Mouse (Mus musculus) myocyte (in vitro differentiated cells): Measurements from ENCODE around the gene Eif2b1. TPM values are rescaled to one million over a fixed set of nuclear protein-coding genes. Genes with fewer than 3 reads are reported as not detected.
"Not testable (repeated sequence)": the region's sequence is repeated elsewhere in the genome, so short reads cannot be mapped to it uniquely, and the experiment has no call there.

Source experiments
- H3K27me3 ChIP-seq: one replicate; pipeline ENCODE4 v1.6.1; 2011; ENCODE audit not compliant: control insufficient read depth, insufficient read depth, insufficient read length
- H3K36me3 ChIP-seq: one replicate; pipeline ENCODE4 v1.6.1; 2011; ENCODE audit not compliant: control insufficient read depth, insufficient read depth
- H3K4me2 ChIP-seq: one replicate; pipeline ENCODE4 v1.6.1; 2011; ENCODE audit warnings: low read depth, control low read depth
- H3K4me3 ChIP-seq: one replicate; pipeline ENCODE4 v1.5.1; 2011; ENCODE audit warnings: mild to moderate bottlenecking, control low read depth, moderate library complexity
- H3K79me2 ChIP-seq: one replicate; pipeline ENCODE4 v1.6.1; 2011; ENCODE audit not compliant: control insufficient read depth, insufficient read depth
- H3ac ChIP-seq: one replicate; pipeline ENCODE4 v1.6.1; 2011; ENCODE audit not compliant: control insufficient read depth, insufficient read length
- CEBPB ChIP-seq: IDR thresholded peaks from 2 replicates; pipeline ENCODE4 v1.6.1; 2011; ENCODE audit warnings: mild to moderate bottlenecking, moderate library complexity; ENCODE audit not compliant: poor library complexity, insufficient read depth, severe bottlenecking
- E2F4 ChIP-seq: IDR thresholded peaks from one replicate; pipeline ENCODE4 v1.6.1; 2011; ENCODE audit warnings: mild to moderate bottlenecking, control low read depth, moderate library complexity; ENCODE audit not compliant: insufficient read depth
- MAX ChIP-seq: IDR thresholded peaks from one replicate; pipeline ENCODE4 v1.6.1; 2011; ENCODE audit warnings: low read depth, mild to moderate bottlenecking, control low read depth
- MYOD1 ChIP-seq, 3 experiments: IDR thresholded peaks; one replicate each; pipeline ENCODE4 v1.6.1; 2011; ENCODE audit warnings: control low read depth in 2 of 3, low read depth in 2 of 3, mild to moderate bottlenecking in 2 of 3, moderate library complexity in 1 of 3; ENCODE audit not compliant: insufficient read length in 2 of 3, control insufficient read depth in 1 of 3
- MYOG ChIP-seq, 3 experiments: IDR thresholded peaks; one replicate each; pipeline ENCODE4 v1.6.1; 2011; ENCODE audit warnings: control low read depth in 2 of 3, low read depth in 2 of 3, mild to moderate bottlenecking in 2 of 3; ENCODE audit not compliant: insufficient read length in 2 of 3, control insufficient read depth in 1 of 3, insufficient read depth in 1 of 3
- POLR2A ChIP-seq: IDR thresholded peaks from one replicate; pipeline ENCODE4 v1.6.1; 2011; ENCODE audit warnings: low read depth, mild to moderate bottlenecking, control low read depth, moderate library complexity; ENCODE audit not compliant: insufficient read length
- REST ChIP-seq: IDR thresholded peaks from one replicate; pipeline ENCODE4 v1.6.1; 2011; ENCODE audit warnings: mild to moderate bottlenecking, control low read depth, moderate library complexity; ENCODE audit not compliant: insufficient read depth, insufficient read length
- SRF ChIP-seq: IDR thresholded peaks from one replicate; pipeline ENCODE4 v1.6.1; 2011; ENCODE audit warnings: low read depth; ENCODE audit not compliant: control insufficient read depth, insufficient read length
- TCF12 ChIP-seq: IDR thresholded peaks from one replicate; pipeline ENCODE4 v1.6.1; 2011; ENCODE audit warnings: mild to moderate bottlenecking, control low read depth; ENCODE audit not compliant: poor library complexity, insufficient read depth, severe bottlenecking
- USF1 ChIP-seq: IDR thresholded peaks from one replicate; pipeline ENCODE4 v1.6.1; 2011; ENCODE audit warnings: low read depth, mild to moderate bottlenecking, control low read depth, moderate library complexity
- polyA plus RNA-seq: library from polyadenylated mRNA; unstranded; fragments of >200 nt; fragmentation: generic; extraction: Trizol; gene quantifications from one replicate; pipeline ENCODE4 v1.2.1, GENCODE M21; 2012; ENCODE audit warnings: missing spikeins

Gene Eif2b1
- polyA plus RNA-seq, 1 experiment, result 37.6 TPM

DNA sequence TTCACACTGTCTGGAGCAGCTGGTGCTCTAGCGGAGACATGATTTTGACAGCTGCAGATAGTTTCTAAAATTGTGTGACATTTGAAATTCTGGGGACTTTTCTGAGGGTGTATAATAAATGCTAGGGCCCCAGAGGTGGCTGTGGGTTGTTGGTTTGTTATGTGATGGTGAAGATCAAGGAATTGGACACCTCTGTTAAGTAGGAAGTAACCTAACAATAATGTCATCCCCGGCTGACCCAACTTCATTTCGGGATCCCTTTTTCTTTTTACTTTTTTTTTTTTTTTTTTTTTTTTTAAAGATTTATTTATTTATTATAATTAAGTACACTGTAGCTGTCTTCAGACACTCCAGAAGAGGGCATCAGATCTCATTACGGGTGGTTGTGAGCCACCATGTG lies 28.2 kb downstream of the Eif2b1 start:
- H3K79me2 ChIP-seq, result peaks cover 13% of the 10 kb centered on the region
- H3ac ChIP-seq, result not testable (repeated sequence)

DNA sequence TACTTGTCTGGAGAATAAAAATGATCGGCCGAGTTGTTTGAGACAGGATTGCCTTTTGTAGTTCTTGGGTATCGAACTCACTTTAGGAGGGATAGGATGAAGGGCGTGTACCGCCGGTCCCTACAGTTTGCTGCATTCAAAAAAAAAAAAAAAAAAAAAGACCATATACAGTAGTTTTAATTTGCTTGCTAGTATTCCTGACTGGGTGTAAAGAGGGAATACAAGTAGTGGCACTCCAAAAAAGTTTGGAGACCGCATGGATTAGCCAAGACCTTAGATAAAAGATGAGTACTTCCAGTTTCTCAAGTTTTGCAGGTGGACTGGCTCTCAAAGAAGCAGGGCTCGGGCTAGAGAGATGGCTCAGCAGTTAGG lies 37.3 kb downstream of the Eif2b1 start:
- H3K79me2 ChIP-seq, result peaks cover 56% of the 10 kb centered on the region
- TF ChIP-seq CEBPB, result no peak
- no peak for TF ChIP-seq REST
- peak overlapping the region; percentile 99 for H3ac ChIP-seq
- peak overlapping the region; percentile 91 for H3K4me2 ChIP-seq
- H3K27me3 ChIP-seq, result no peaks in the 10 kb centered on the region
- H3K36me3 ChIP-seq, result peaks cover 31% of the 10 kb centered on the region
- H3K4me3 ChIP-seq, result peak overlapping the region; percentile 52

More for the DNA sequence above, 28.2 kb downstream of the Eif2b1 start:
- peaks cover 31% of the 10 kb centered on the region for H3K36me3 ChIP-seq
- peak in 1 of 3 experiments; percentile 9 for TF ChIP-seq MYOD1 (IDR thresholded peaks at IDR 0.05; ENCODE audit: control insufficient read depth in 1 of 3, insufficient read length in 2 of 3, low read depth in 2 of 3)
- H3K4me3 ChIP-seq, H3K4me2 ChIP-seq, H3K27me3 ChIP-seq: not testable (repeated sequence)

DNA sequence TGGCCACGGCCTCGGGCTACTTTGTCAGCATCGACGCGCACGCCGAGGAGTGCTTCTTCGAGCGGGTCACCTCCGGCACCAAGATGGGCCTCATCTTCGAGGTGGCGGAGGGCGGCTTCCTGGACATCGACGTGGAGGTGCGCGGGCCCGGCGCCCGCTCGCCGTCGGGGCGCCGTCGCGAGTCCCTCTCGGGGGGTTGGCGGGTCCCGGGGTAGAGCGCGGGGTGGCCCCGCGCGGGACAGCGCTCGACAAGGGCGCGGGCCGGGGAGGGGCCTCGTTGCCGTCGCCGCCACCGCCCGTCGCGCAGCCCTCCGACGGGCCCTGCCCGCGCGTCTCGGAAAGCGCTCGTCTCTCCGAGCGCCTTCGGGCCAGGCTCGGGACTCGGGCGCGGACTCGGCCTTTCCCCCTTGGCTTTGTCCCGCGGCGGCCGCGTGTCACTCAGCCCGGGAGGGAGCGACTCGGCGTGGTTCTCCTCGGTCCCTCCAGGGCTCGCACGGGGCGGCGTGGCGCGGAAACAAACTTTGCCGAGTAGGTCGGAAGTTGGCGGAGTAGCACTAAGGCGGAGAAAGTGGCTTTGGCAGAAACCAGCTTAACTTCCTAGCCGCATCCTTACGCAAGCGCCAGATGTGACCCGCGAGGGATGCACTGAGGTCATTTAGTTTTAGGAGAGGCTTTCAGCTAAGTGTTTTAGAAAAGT lies 37.9 kb downstream of the Eif2b1 start:
- Histone ChIP-seq H3K27me3 (no peaks in the 10 kb centered on the region), H3K4me3 (peak overlapping the region; percentile 52), H3K79me2 (peaks cover 51% of the 10 kb centered on the region), H3ac (peak overlapping the region; percentile 99), H3K4me2 (peak overlapping the region; percentile 91), H3K36me3 (peaks cover 26% of the 10 kb centered on the region)
- TF ChIP-seq MYOD1 (IDR thresholded peaks at IDR 0.05; ENCODE audit: control insufficient read depth in 1 of 3, insufficient read length in 2 of 3, low read depth in 2 of 3) (no peak), CEBPB (peak; percentile 57; the same call in 1 of the 2 replicates), REST (no peak), POLR2A (peak; percentile 27)

DNA sequence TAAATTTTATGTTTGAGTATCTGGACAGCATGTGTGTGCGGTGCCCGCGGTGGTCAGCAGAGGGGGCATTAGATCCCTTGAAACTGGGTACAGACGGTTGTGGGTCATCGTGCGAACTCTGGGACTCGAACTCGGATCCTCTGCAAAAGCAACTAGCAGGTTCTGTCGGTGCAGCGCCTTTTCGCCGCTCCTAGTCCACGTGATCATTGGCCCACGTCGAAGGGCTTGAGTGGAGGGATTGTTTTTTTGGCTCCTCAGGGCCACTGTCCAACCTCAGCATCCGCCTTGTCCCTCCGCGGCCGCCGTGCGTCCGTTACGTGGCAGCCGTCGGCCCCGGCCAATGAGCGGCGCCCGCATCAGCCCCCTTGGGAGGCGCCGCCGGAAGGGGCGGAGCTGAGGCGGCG lies 38.5 kb downstream of the Eif2b1 start, which contains the start of gene Tmed2:
Tmed2 (plus strand) TSS at position 313 of the 404 bp plus-strand sequence.
- Histone ChIP-seq H3K79me2 (peaks cover 45% of the 10 kb centered on the region), H3K36me3 (peaks cover 20% of the 10 kb centered on the region), H3K4me2 (peak within 1 kb of the TSS; percentile 91), H3K4me3 (peak within 1 kb of the TSS; percentile 52), H3ac (peak within 1 kb of the TSS; percentile 99), H3K27me3 (no peaks in the 10 kb centered on the region)
- peak; percentile 70 for TF ChIP-seq MAX
- peak; percentile 96 for TF ChIP-seq USF1
- TF ChIP-seq TCF12, result no peak

DNA sequence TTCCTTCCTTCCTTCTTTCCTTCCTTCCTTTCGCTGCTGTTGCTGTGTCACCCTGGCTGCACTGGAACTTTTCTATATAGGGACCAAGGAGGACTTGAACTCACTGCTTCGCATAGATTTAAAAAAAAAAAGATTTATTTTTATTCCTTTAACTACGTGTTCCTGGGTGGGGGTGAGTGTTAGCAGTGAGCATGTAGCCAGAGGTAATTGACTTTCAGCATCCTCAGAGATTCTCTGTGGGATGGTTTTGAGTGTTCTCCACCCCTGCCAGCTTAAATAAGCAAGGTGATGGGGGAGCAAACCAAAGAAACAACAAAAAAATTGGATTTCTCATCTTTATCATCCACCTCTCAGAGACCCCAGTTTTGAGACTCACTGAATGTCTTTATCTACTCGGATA lies 39.0 kb downstream of the Eif2b1 start:
- H3K79me2 ChIP-seq, result peaks cover 41% of the 10 kb centered on the region
- peak overlapping the region; percentile 72 for H3K4me2 ChIP-seq
- peak overlapping the region; percentile 52 for H3K4me3 ChIP-seq
- peaks cover 15% of the 10 kb centered on the region for H3K36me3 ChIP-seq
- no peak overlapping the region for H3ac ChIP-seq
- no peak for TF ChIP-seq E2F4
- TF ChIP-seq TCF12, result no peak
- no peak for TF ChIP-seq REST
- no peak for TF ChIP-seq MYOD1 (IDR thresholded peaks at IDR 0.05; ENCODE audit: control insufficient read depth in 1 of 3, insufficient read length in 2 of 3, low read depth in 2 of 3)
- TF ChIP-seq MAX, result no peak
- no peak for TF ChIP-seq CEBPB
- H3K27me3 ChIP-seq, result no peaks in the 10 kb centered on the region

DNA sequence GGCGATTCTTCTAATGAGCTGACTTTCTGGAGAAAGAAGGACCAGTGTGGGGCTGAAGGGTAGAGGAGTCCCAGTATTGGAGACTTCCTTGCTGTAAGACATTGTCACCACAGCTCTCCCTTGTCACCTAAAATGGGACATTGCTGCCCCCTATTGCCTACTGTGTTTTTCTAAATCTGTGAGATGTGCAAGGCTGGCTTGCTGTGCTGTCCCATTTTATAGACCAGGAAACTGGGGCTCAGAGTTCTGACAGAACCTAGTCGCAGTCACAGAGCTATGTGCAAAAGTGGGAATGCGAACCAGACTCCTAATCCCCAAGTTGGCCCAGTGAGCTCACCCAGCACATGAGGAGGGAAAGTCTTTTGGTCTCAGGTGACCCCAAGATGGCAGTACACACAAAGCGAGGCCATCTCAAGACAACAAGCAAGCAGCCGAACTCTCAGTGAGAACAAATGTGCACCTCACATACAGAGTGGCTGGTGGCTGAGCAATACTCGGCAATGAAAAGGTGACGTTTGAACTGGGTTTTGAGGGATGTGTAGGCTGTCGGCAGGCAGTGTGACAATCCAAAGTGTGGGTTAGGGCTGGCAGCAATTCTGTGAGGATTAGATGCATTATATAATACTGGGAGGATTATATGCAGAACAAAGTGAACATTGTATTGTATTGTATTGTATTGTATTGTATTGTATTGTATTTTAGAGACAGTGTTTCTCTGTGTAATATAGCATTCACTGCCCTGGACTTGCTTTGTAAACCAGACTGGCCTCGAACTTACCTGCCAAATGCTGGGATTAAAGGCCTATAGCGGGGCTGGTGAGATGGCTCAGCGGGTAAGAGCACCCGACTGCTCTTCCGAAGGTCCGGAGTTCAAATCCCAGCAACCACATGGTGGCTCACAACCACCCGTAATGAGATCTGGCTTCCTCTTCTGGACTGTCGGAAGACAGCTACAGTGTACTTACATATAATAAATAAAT lies 39.8 kb downstream of the Eif2b1 start:
- TF ChIP-seq E2F4 (no peak), MYOG (IDR thresholded peaks at IDR 0.05; ENCODE audit: control insufficient read depth in 1 of 3, insufficient read depth in 1 of 3, insufficient read length in 2 of 3, low read depth in 2 of 3) (no peak), CEBPB (no peak), SRF (no peak)
- no peaks in the 10 kb centered on the region for H3K27me3 ChIP-seq
- peaks cover 7% of the 10 kb centered on the region for H3K36me3 ChIP-seq
- no peak overlapping the region for H3K4me2 ChIP-seq
- no peak overlapping the region for H3ac ChIP-seq
- peaks cover 32% of the 10 kb centered on the region for H3K79me2 ChIP-seq
- peak overlapping the region; percentile 52 for H3K4me3 ChIP-seq
